Mouse (Mus musculus) kidney, adult 10 weeks (tissue): ENCODE data around the gene Mpc1. TPM values are rescaled to one million over a fixed set of nuclear protein-coding genes. Genes with fewer than 3 reads are reported as not detected.

Source experiments
- polyA plus RNA-seq: library from polyadenylated mRNA; stranded (reverse); fragments of 350-450 nt; fragmentation: Illumina TruSeq; extraction: RNeasy Lipid Tissue Mini Kit (QIAGEN cat#74804); gene quantifications from one replicate; pipeline ENCODE4 v1.2.3, GENCODE M21; 2014; ENCODE audit warnings: low read depth, low replicate concordance

Mpc1 gene
- 1,141 TPM for polyA plus RNA-seq

DNA sequence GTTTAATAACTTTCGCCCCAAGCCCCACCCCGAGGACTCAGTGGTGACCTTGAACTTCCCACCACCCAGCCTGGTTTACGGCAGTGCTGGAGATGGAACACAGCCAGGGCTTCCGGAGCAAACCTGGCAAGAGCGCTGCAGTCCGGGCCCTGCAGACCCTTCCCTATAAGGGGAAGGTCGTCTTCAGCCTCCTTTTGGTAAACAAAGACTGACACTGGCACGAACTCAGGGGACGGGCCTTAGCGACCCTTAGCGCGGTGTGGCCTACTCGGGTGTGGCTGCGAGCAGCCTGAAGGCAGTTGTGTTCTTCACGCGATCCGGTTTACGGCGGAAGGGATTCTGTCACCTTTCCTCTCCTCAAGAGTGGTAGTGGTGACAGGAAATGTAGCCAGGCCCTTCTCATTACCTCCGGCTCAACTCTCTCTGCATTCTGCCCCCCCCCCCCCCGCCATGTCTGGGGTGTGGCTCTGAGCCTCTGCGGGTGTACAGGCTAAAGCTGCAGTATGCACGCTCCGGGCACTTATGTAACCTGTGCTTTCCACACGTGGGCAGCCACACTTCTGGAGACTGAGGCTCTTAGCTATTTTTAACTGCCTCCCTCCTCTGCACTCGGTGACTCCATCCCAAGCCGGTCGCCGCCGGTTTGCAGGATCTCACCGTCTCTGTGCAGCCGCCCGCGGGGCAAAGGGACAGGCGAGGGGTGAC lies at the start of gene Mpc1:
Gene Mpc1, plus strand, starts transcription at position 84 of the 705 bp plus-strand sequence.

DNA sequence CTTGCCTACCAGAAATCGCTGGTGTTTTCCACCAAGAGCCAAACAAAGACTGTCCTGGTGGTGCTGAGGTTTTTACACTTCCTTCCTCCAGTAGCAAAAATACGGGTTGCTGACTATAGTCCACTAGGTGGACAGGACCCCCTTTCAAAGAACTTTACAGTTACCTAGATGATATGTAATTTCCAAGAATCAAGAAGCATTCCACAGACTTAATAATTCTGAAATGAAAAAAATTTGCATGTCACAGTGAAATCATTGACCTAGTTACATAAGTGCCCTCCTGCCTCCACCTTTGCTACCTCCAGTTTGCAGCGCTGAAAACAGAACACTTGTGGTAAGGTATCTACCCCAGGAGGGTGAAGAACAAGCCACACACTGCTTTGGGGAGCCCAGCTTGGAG lies 47.0 kb upstream of the Mpc1 start, which contains the start of gene Ccr6:
Gene Ccr6, plus strand, starts transcription at position 301 of the 400 bp plus-strand sequence.

DNA sequence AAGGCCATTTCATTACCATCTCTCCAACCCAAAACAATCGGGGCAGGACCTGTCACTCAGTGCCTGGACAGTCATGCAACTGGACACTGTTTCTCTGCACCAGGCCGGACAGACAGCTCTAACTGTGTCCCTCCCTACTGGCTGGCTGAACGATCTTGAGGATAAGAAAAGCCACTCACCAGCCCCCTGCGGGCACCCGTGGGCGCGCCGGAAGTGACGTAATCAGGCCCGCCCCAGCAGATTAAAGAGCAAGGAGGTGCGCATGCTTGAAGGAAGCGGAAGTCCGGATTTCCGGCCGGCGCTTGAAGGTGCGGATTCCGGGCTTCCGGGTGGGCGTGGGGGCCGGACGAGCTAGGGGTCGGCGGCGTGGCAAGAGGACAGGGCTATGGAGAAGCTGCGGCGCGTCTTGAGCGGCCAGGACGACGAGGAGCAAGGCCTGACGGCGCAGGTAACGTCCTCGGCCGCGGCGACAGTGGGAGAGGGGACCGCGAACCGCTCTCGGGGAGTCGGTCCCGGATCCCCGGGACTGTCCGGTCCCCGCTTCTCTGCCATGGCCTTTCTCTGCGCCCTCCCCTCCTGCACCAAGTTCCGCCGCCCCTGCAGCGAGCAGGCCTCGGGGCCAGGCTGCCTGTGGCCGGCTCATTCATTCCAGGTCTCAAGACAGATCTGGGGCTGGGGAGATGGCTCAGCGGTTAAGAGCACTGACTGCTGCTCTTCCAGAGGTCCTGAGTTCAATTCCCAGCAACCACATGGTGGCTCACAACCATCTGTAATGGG lies 28.3 kb downstream of the Mpc1 start, which contains the start of gene Sft2d1:
Gene Sft2d1, plus strand, starts transcription at position 265 of the 777 bp plus-strand sequence.

DNA sequence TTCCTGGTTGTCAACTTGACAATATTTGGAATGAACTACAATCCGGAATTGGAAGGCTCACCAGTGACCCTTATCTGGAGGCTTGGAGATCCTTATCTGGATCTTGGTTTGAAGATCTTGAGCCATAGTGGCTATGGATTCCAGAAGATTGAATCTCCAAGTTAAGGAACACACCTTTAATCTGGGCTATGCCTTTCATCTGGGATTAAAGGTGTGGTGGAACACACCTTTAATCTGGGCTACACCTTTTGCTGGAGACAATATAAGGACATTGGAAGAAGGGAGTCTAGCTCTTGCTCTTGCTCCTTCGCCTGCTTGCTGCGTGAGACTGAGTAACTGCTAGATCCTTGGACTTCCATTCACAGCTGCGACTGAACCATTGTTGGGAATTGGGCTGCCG lies 54.5 kb downstream of the Mpc1 start, which contains the start of gene Prr18:
Gene Prr18, plus strand, starts transcription at position 301 of the 400 bp plus-strand sequence.

Other genes with a start within 250 kb of the Mpc1 start
- gene Gm49673, start 135.1 kb upstream of the Mpc1 start, polyA plus RNA-seq, result not detected
- gene Rnaset2a, start 134.8 kb upstream of the Mpc1 start, polyA plus RNA-seq, result 27.0 TPM
- gene Fgfr1op, start 117.4 kb upstream of the Mpc1 start, polyA plus RNA-seq, result 35.3 TPM
- gene Ccr6, start 46.9 kb upstream of the Mpc1 start, polyA plus RNA-seq, result not detected
- gene Sft2d1, start 28.2 kb downstream of the Mpc1 start, polyA plus RNA-seq, result 83.6 TPM
- 0.12 TPM for gene Prr18, start 54.6 kb downstream of the Mpc1 start, polyA plus RNA-seq
- not detected for gene T2, start 73.1 kb downstream of the Mpc1 start, polyA plus RNA-seq
- not detected for gene T, start 151.5 kb downstream of the Mpc1 start, polyA plus RNA-seq
- gene Pde10a, start 242.5 kb downstream of the Mpc1 start, polyA plus RNA-seq, result 1.8 TPM